9 mouse cellular contexts compared by ENCODE assay signal in genomic region chr1:89656643-89657321, GRCm38 (mm10).
DNase-seq lines count a peak whose midpoint lies in the region; ATAC-seq lines count a peak whose summit lies in the region.
"Had no signal": no experiment of that assay in that cellular context is flagged by ENCODE, and none has a peak within 500 bp of the region (broad histone marks: within the 10 kb centered on the region; RNA-seq: fewer than 3 reads in every experiment).

No protein-coding gene starts in this region.

- peak; percentile 49 for DNase-seq in gastrocnemius, adult 18-20 months (ENCODE audit: low spot score)
- no peak for DNase-seq in gastrocnemius, adult 8-10 months (ENCODE audit: low spot score in 2 of 2)
- DNase-seq in MN1 (ENCODE audit: low spot score): peak; percentile 87
- peak; percentile 57 to 65 for DNase-seq in cerebellum, postnatal 10 days
- peak; percentile 21 to 52 for DNase-seq in kidney, postnatal 36 days
- peak; percentile 50 for DNase-seq in lung, postnatal 25 days (ENCODE audit: low spot score)
- DNase-seq in spleen, postnatal 10 days (ENCODE audit: low spot score in 2 of 2): no peak

- H3K9ac ChIP-seq in liver, embryonic 12.5 days: no peak overlapping the region
- H3K9ac ChIP-seq: embryonic facial prominence, embryonic 13.5 days had no signal

- no peaks in the 10 kb centered on the region for H3K27me3 ChIP-seq in liver, embryonic 12.5 days (replicated peaks)
- H3K27me3 ChIP-seq: embryonic facial prominence, embryonic 13.5 days had no signal

- 59% methylated on average over 11 of the region's 11 CpGs for WGBS in liver, embryonic 12.5 days (ENCODE audit: insufficient replicate concordance)

- H3K36me3 ChIP-seq in liver, embryonic 12.5 days: no peaks in the 10 kb centered on the region
- H3K36me3 ChIP-seq: embryonic facial prominence, embryonic 13.5 days had no signal

- no peak overlapping the region for H3K4me2 ChIP-seq in liver, embryonic 12.5 days
- H3K4me2 ChIP-seq: embryonic facial prominence, embryonic 13.5 days had no signal

- no peaks in the 10 kb centered on the region for H3K9me3 ChIP-seq in liver, embryonic 12.5 days (replicated peaks)
- H3K9me3 ChIP-seq: embryonic facial prominence, embryonic 13.5 days had no signal

- peaks cover under 1% of the 10 kb centered on the region; the same call in 1 of the 2 replicates for H3K4me1 ChIP-seq in liver, embryonic 12.5 days

- H3K27ac ChIP-seq in liver, embryonic 12.5 days: no peak overlapping the region
- H3K27ac ChIP-seq: embryonic facial prominence, embryonic 13.5 days had no signal

- H3K4me3 ChIP-seq in liver, embryonic 12.5 days: no peak overlapping the region
- H3K4me3 ChIP-seq: embryonic facial prominence, embryonic 13.5 days had no signal

- no peak for ATAC-seq in liver, embryonic 12.5 days

Comparison
In these comparisons a context has a peak if more than half of its experiments do, and no peak if none do; other contexts are left out.
1. DNase-seq: peak in gastrocnemius, adult 18-20 months (single experiment), MN1 (single experiment), cerebellum, postnatal 10 days (2 of 2), kidney, postnatal 36 days (2 of 2) and lung, postnatal 25 days (single experiment); none in gastrocnemius, adult 8-10 months (0 of 2) and spleen, postnatal 10 days (0 of 2).